Mouse (Mus musculus): Measurements from ENCODE around the gene Olfr270. TPM values are rescaled to one million over a fixed set of nuclear protein-coding genes. Genes with fewer than 3 reads are reported as not detected.

Olfr270 gene
- total RNA-seq (2018; cell fraction: chromatin; rRNA removed) = not detected
- total RNA-seq (2018; cell fraction: cytosol; rRNA removed) = not detected
- total RNA-seq (2018; cell fraction: nucleus; rRNA removed) = not detected
- not detected in 3 replicates for polyA plus RNA-seq (2018)

DNA sequence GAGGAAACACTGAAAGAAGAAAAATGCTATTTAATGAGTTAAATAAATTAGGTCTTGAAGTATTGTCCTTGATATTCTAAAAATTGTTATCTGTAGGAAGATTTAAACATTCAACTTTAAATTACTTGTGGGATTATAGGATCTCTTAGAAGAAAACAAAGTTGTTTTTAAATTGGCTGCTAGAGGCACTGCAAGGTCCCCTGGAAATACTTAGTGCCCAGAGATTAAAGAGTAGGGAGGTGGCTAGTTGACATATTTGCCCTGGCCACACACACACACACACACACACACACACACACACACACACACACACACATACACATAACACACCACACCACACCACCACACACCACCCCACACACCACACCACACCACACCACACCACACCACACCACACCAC is at the start of gene Olfr270:
Gene Olfr270, plus strand, starts transcription at position 301 of the 400 bp plus-strand sequence.
- Histone ChIP-seq H3K79me2 (ENCODE audit: inconsistent target) (no peaks in the 10 kb centered on the region), H3K4me3 (ENCODE audit: inconsistent target) (no peak within 1 kb of the TSS), H3K36me3 (ENCODE audit: inconsistent target) (no peaks in the 10 kb centered on the region), H3K27ac (no peak within 1 kb of the TSS)

DNA sequence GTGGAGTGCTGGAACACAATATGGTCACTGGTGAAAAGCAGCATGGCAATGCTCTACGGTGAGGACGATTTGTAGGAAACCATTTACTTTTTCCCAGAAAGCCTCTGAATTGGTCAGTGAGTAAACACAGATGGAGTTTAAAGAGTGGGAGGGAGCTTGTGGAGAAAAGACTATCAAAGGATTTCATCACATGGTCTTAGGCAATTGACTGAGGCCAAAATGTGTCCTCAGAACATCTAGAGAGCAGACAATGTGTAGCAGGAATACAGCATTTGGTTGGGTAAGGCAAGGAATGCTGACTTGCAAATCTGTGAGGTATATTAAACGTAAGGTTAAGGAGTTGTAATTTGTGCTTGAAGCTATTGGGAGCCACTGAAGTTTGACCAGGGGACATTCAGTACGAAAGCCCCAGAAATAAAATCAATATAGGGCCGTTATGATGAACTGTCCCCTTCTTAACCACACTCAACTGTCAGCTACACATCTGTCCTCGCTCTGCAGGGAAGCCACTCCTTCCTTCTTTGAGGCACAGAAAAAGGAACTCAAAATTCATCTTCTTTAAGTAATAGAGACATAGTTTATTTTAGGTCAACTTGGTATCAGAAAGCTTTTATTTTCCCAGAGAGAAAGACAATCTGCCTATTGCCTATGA is 47.6 kb upstream of the Olfr270 start:
- Histone ChIP-seq H3K79me2 (ENCODE audit: inconsistent target) (no peaks in the 10 kb centered on the region), H3K36me3 (ENCODE audit: inconsistent target) (no peaks in the 10 kb centered on the region), H3K27ac (no peak overlapping the region), H3K4me3 (ENCODE audit: inconsistent target) (no peak overlapping the region)
- WGBS (ENCODE audit: missing documents) = 12% methylated on average over 6 of the region's 6 CpGs

DNA sequence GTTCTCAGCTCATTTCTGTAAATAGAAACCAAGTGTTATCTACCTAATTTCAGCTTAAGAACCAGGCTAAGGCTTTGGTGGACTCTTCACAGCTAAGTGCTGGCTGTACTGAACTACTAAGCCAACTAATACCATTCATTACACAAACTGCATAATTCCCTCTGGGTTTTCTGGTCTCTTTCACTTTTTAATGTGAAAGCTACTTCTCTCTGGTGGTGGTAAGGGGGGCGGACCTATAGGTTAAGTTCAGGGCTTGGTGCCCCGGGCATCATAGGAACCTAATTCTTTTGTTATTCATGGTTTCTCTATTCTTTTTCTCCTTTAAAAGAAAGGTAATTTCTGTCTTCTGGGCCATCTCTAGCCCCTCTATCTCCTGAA is 47.0 kb upstream of the Olfr270 start:
- H3K36me3 ChIP-seq (ENCODE audit: inconsistent target) = no peaks in the 10 kb centered on the region
- no peak overlapping the region for H3K4me3 ChIP-seq (ENCODE audit: inconsistent target)
- 19% methylated on average over 2 of the region's 2 CpGs for WGBS (ENCODE audit: missing documents)
- no peaks in the 10 kb centered on the region for H3K79me2 ChIP-seq (ENCODE audit: inconsistent target)
- H3K27ac ChIP-seq = no peak overlapping the region

DNA sequence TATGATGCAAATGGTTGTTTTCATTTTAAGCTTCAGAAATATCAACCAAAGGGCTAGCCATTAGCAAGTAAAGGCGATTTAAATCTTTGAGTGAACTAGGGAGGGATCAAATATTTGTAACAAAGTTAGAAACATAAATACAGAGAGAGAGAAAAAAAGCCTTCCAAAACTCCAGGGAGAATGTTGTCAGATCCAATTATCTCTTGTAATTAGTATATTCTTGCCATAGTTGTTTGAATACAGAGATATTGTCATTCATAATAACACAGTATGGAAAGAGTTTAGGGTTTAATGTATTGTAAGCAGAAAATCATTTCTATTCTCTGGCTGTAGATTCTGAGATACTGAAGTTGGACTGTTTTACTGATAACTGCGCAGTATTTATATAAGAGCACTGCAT is 45.3 kb upstream of the Olfr270 start, which contains the start of gene Olfr272:
Gene Olfr272, minus strand, starts transcription at position 101 of the 400 bp plus-strand sequence.
- H3K36me3 ChIP-seq (ENCODE audit: inconsistent target) = no peaks in the 10 kb centered on the region
- WGBS (ENCODE audit: missing documents) = 96% methylated on average over 2 of the region's 2 CpGs
- no peak within 1 kb of the TSS for H3K4me3 ChIP-seq (ENCODE audit: inconsistent target)
- no peak within 1 kb of the TSS for H3K27ac ChIP-seq
- H3K79me2 ChIP-seq (ENCODE audit: inconsistent target) = no peaks in the 10 kb centered on the region

DNA sequence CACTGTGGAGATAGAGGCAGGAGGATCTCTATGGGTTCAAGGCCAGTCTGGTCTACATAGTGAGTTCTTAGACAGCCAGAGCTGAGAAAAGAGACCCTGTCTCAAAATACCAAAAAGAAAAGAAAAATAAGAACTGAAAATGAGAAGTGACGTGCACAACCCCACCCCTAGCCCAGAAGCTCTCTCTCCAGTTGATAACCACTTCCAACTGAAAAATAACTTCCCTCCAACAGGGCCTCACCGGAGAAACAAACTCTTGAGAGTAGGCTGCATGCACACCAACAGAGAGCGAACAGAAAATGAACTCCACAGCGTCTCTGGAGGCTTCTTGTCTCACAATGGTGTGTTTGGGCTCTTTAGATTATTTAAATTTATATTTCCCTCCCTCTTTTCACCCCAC is 33.9 kb upstream of the Olfr270 start:
- Histone ChIP-seq H3K27ac (no peak overlapping the region), H3K79me2 (ENCODE audit: inconsistent target) (no peaks in the 10 kb centered on the region), H3K4me3 (ENCODE audit: inconsistent target) (no peak overlapping the region), H3K36me3 (ENCODE audit: inconsistent target) (no peaks in the 10 kb centered on the region)
- 43% methylated on average over 4 of the region's 4 CpGs for WGBS (ENCODE audit: missing documents)

GRCm38 (mm10) chr4:52946665-52947064 is 17.7 kb upstream of the Olfr270 start:
- Histone ChIP-seq H3K27ac (no peak overlapping the region), H3K79me2 (ENCODE audit: inconsistent target) (no peaks in the 10 kb centered on the region), H3K36me3 (ENCODE audit: inconsistent target) (no peaks in the 10 kb centered on the region), H3K4me3 (ENCODE audit: inconsistent target) (no peak overlapping the region)

DNA sequence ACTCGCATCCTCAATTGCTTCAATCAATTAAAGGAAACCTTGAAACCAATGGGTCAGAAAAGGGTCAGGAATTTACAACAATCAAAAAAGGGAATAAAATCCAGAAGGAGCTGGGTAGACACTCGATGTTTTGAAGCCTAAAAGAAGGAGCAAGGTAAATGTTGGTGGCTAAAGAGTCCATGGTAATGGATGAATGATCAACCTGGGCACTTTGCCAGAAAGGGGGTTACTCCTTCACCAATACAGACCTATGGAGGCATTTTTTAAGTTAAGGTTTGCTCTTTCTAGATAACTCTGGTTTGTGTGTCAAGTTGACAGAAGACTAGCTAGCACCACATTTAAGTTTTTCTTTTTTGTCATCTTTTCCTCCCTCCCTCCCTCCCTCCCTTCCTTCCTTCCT is 15.3 kb upstream of the Olfr270 start:
- H3K36me3 ChIP-seq (ENCODE audit: inconsistent target) = no peaks in the 10 kb centered on the region
- WGBS (ENCODE audit: missing documents) = 87% methylated on average over 2 of the region's 2 CpGs
- no peak overlapping the region for H3K4me3 ChIP-seq (ENCODE audit: inconsistent target)
- H3K27ac ChIP-seq = no peak overlapping the region
- no peaks in the 10 kb centered on the region for H3K79me2 ChIP-seq (ENCODE audit: inconsistent target)

DNA sequence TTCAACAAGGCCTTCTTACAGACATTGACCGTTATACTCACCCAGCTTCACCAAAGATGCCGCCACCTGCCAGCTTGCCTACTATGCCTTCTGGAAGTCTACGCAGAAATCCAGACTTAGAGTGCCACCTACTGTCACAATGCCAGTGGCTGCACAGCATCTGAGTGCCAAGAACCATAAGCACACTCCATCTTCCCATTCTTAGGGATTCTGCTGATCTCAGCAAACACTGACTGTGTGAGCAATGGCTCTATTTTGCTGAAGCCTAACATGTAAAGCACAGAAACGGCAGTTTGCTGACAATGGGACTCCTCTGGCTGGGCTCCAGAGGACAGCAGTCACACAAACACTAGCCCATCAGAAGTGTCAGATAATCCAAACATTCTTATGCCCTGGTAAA is 5.7 kb upstream of the Olfr270 start:
- no peak overlapping the region for H3K4me3 ChIP-seq (ENCODE audit: inconsistent target)
- no peaks in the 10 kb centered on the region for H3K36me3 ChIP-seq (ENCODE audit: inconsistent target)
- H3K27ac ChIP-seq = no peak overlapping the region
- 42% methylated on average over 4 of the region's 4 CpGs for WGBS (ENCODE audit: missing documents)
- H3K79me2 ChIP-seq (ENCODE audit: inconsistent target) = no peaks in the 10 kb centered on the region

GRCm38 (mm10) chr4:52985216-52985615 is 20.9 kb downstream of the Olfr270 start:
- Histone ChIP-seq H3K27ac (no peak overlapping the region), H3K4me3 (ENCODE audit: inconsistent target) (no peak overlapping the region), H3K36me3 (ENCODE audit: inconsistent target) (no peaks in the 10 kb centered on the region), H3K79me2 (ENCODE audit: inconsistent target) (no peaks in the 10 kb centered on the region)
- 70% methylated on average over 2 of the region's 2 CpGs for WGBS (ENCODE audit: missing documents)

GRCm38 (mm10) chr4:52986266-52986665 is 21.9 kb downstream of the Olfr270 start:
- H3K79me2 ChIP-seq (ENCODE audit: inconsistent target) = no peaks in the 10 kb centered on the region
- no peaks in the 10 kb centered on the region for H3K36me3 ChIP-seq (ENCODE audit: inconsistent target)
- H3K27ac ChIP-seq = no peak overlapping the region
- 100% methylated on average over 2 of the region's 2 CpGs for WGBS (ENCODE audit: missing documents)
- H3K4me3 ChIP-seq (ENCODE audit: inconsistent target) = no peak overlapping the region

DNA sequence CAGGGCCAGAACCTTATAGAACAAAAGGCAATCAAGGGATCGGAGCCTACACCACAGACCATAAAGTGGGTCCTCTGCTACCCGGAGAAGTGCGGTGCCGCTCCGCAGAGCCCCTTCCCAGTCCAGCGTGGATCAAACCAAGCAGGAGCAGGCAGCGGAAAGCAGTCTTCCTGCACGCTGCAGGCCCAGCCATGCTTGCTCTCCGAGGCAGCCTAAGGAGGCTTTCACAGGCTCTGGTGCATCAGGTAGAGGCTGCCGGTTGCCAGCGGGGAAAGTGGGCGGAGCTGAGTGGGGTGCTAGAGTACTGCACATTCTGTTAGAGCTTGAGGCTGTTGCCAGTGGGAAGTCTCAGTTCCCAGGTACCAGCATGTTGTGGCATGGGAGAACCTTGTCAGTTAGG is 24.9 kb downstream of the Olfr270 start, which contains the start of gene Nipsnap3a:
Gene Nipsnap3a, plus strand, starts transcription at position 25 of the 400 bp plus-strand sequence.
- Histone ChIP-seq H3K79me2 (ENCODE audit: inconsistent target) (no peaks in the 10 kb centered on the region), H3K27ac (no peak within 1 kb of the TSS), H3K4me3 (ENCODE audit: inconsistent target) (no peak within 1 kb of the TSS), H3K36me3 (ENCODE audit: inconsistent target) (no peaks in the 10 kb centered on the region)
- WGBS (ENCODE audit: missing documents) = 53% methylated on average over 12 of the region's 12 CpGs

DNA sequence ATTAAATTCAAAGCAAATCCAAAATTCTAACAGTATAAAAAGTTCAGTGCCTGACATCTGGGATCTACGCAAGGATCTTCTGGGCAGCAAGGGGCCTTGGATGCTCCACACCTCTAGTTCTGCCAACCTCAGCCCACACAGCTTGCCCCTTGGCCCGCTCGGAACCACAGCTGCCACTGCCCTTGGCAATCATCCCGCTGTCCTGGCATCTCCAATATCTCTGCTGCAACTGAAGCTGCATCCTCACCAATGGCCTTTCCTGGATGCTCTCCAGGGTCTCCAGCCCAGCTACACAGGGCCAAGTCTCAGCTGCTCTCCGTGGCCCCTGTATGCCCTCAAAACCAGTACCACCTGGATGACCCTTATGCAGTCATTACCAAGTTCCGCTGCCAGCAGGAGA is 35.1 kb downstream of the Olfr270 start:
- WGBS (ENCODE audit: missing documents) = 96% methylated on average over 6 of the region's 6 CpGs
- Histone ChIP-seq H3K36me3 (ENCODE audit: inconsistent target) (no peaks in the 10 kb centered on the region), H3K27ac (no peak overlapping the region), H3K4me3 (ENCODE audit: inconsistent target) (no peak overlapping the region), H3K79me2 (ENCODE audit: inconsistent target) (no peaks in the 10 kb centered on the region)

DNA sequence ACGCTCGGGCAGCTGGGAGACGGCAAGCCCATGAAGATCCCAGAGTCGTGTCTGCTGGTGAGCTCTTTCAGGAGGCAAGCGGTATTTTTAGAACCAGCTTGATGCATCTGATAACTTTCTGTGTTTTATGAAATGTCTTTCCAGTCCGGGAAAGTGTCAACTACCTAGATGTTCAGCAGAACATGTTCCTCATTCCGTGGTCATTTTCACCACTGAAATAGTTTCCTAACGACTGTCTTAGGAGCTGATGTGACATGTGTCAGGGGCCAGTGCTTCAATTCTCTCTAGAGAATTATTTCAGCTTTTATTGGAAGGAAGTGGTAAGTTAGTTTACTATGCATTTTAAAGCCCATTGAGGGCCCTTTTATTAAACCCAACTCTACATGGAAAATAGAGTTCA is 35.8 kb downstream of the Olfr270 start:
- WGBS (ENCODE audit: missing documents) = 10% methylated on average over 8 of the region's 8 CpGs
- Histone ChIP-seq H3K4me3 (ENCODE audit: inconsistent target) (no peak overlapping the region), H3K27ac (no peak overlapping the region), H3K36me3 (ENCODE audit: inconsistent target) (no peaks in the 10 kb centered on the region), H3K79me2 (ENCODE audit: inconsistent target) (no peaks in the 10 kb centered on the region)

GRCm38 (mm10) chr4:53009183-53009582 is 44.8 kb downstream of the Olfr270 start:
- WGBS (ENCODE audit: missing documents) = 89% methylated on average over 4 of the region's 4 CpGs
- H3K36me3 ChIP-seq (ENCODE audit: inconsistent target) = peaks cover 2% of the 10 kb centered on the region; the same call in 1 of the 2 replicates
- H3K4me3 ChIP-seq (ENCODE audit: inconsistent target) = no peak overlapping the region
- H3K79me2 ChIP-seq (ENCODE audit: inconsistent target) = peaks cover 20% of the 10 kb centered on the region
- no peak overlapping the region for H3K27ac ChIP-seq

- Histone ChIP-seq H3K36me3 (ENCODE audit: inconsistent target) (peaks cover 5% of the 10 kb centered on the region; the same call in 1 of the 2 replicates), H3K4me3 (ENCODE audit: inconsistent target) (no peak overlapping the region), H3K79me2 (ENCODE audit: inconsistent target) (peaks cover 25% of the 10 kb centered on the region), H3K27ac (no peak overlapping the region)
- 92% methylated on average over 4 of the region's 4 CpGs for WGBS (ENCODE audit: missing documents)
These were observed 45.5 kb downstream of the Olfr270 start for GRCm38 (mm10) chr4:53009871-53010270.

All from macrophage (primary cell).